Mouse (Mus musculus): ENCODE measurements at regions not wholly inside any gene's neighbourhood (a gene's known extent, or its start where the extent isn't known, plus 50 kb on each side); places are given as distances from the start of the nearest gene placed in this dataset.
A peak's percentile ranks its signal among the peaks of the same experiment; 100 is the strongest.

GRCm38 (mm10) chr6:91592651-91593050 is 76.9 kb downstream of the Lsm3 start:
- no peaks in the 10 kb centered on the region for H3K27me3 ChIP-seq (replicated peaks; ENCODE audit: control insufficient read depth, insufficient read depth, low read length)
- H3K4me3 ChIP-seq (ENCODE audit: low read depth, low read length) = no peak overlapping the region
- no peak overlapping the region for H3K9ac ChIP-seq (ENCODE audit: low read depth, low read length)
- no peaks in the 10 kb centered on the region for H3K9me3 ChIP-seq (ENCODE audit: control insufficient read depth)
- WGBS = 54% methylated on average over 2 of the region's 2 CpGs
- no peaks in the 10 kb centered on the region for H3K36me3 ChIP-seq (ENCODE audit: control insufficient read depth, insufficient read depth)
- no peak overlapping the region for H3K4me2 ChIP-seq (replicated peaks; ENCODE audit: low read depth)
- no peaks in the 10 kb centered on the region for H3K4me1 ChIP-seq (replicated peaks; ENCODE audit: control insufficient read depth, insufficient read depth, low read length)
- no peak for ATAC-seq
- TF ChIP-seq CTCF (IDR thresholded peaks at IDR 0.05; ENCODE audit: low read depth) = no peak
- H3K27ac ChIP-seq (ENCODE audit: low read depth, low read length) = no peak overlapping the region

DNA sequence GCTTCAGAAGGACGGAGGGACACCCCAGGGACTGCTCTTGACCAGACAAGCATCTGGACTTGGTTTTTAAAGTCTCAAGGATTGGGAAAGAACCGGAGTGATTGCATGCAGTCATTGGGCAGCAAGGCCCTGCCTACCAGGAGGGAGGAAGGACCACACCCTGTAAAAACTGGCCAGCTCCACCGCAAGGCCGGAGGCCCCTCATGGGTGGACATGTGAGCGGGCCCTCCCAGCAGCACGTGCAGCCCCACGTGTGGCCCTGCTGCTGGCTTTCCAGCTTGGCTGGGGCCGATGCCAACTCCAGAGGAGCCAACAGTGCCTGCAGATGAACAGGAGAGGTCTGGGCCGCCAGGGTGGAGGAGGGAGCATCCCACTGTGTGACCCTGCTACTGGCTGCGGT is 83.2 kb downstream of the Lsm3 start:
- H3K9me3 ChIP-seq (ENCODE audit: control insufficient read depth) = no peaks in the 10 kb centered on the region
- no peak overlapping the region for H3K9ac ChIP-seq (ENCODE audit: low read depth, low read length)
- peak; percentile 68 for ATAC-seq
- H3K4me3 ChIP-seq (ENCODE audit: low read depth, low read length) = no peak overlapping the region
- TF ChIP-seq CTCF (IDR thresholded peaks at IDR 0.05; ENCODE audit: low read depth) = no peak
- H3K27ac ChIP-seq (ENCODE audit: low read depth, low read length) = no peak overlapping the region
- WGBS = 46% methylated on average over 10 of the region's 10 CpGs
- H3K4me2 ChIP-seq (replicated peaks; ENCODE audit: low read depth) = no peak overlapping the region; the same call in 1 of the 2 replicates
- no peaks in the 10 kb centered on the region for H3K4me1 ChIP-seq (replicated peaks; ENCODE audit: control insufficient read depth, insufficient read depth, low read length)
- no peaks in the 10 kb centered on the region for H3K36me3 ChIP-seq (ENCODE audit: control insufficient read depth, insufficient read depth)
- no peaks in the 10 kb centered on the region for H3K27me3 ChIP-seq (replicated peaks; ENCODE audit: control insufficient read depth, insufficient read depth, low read length)

- no peaks in the 10 kb centered on the region for H3K36me3 ChIP-seq (ENCODE audit: control insufficient read depth, insufficient read depth)
- H3K4me3 ChIP-seq (ENCODE audit: low read depth, low read length) = no peak overlapping the region
- no peak for TF ChIP-seq CTCF (IDR thresholded peaks at IDR 0.05; ENCODE audit: low read depth)
- ATAC-seq = no peak
- 89% methylated on average over 3 of the region's 3 CpGs for WGBS
- no peak overlapping the region for H3K27ac ChIP-seq (ENCODE audit: low read depth, low read length)
- H3K27me3 ChIP-seq (replicated peaks; ENCODE audit: control insufficient read depth, insufficient read depth, low read length) = no peaks in the 10 kb centered on the region
- no peaks in the 10 kb centered on the region for H3K4me1 ChIP-seq (replicated peaks; ENCODE audit: control insufficient read depth, insufficient read depth, low read length)
- no peak overlapping the region for H3K9ac ChIP-seq (ENCODE audit: low read depth, low read length)
- H3K9me3 ChIP-seq (ENCODE audit: control insufficient read depth) = no peaks in the 10 kb centered on the region
- H3K4me2 ChIP-seq (replicated peaks; ENCODE audit: low read depth) = no peak overlapping the region
These were observed 83.7 kb upstream of the Slc6a6 start for GRCm38 (mm10) chr6:91600116-91600515.

GRCm38 (mm10) chr6:91606634-91607215 is 77.1 kb upstream of the Slc6a6 start:
- no peak for TF ChIP-seq CTCF (IDR thresholded peaks at IDR 0.05; ENCODE audit: low read depth)
- Histone ChIP-seq H3K4me1 (replicated peaks; ENCODE audit: control insufficient read depth, insufficient read depth, low read length) (no peaks in the 10 kb centered on the region), H3K4me2 (replicated peaks; ENCODE audit: low read depth) (no peak overlapping the region), H3K9ac (ENCODE audit: low read depth, low read length) (no peak overlapping the region), H3K9me3 (ENCODE audit: control insufficient read depth) (no peaks in the 10 kb centered on the region), H3K36me3 (ENCODE audit: control insufficient read depth, insufficient read depth) (no peaks in the 10 kb centered on the region), H3K4me3 (ENCODE audit: low read depth, low read length) (no peak overlapping the region), H3K27ac (ENCODE audit: low read depth, low read length) (no peak overlapping the region), H3K27me3 (replicated peaks; ENCODE audit: control insufficient read depth, insufficient read depth, low read length) (no peaks in the 10 kb centered on the region)
- no peak for ATAC-seq
- 90% methylated on average over 10 of the region's 10 CpGs for WGBS

- 75% methylated on average over 12 of the region's 12 CpGs for WGBS
- no peak for TF ChIP-seq CTCF (IDR thresholded peaks at IDR 0.05; ENCODE audit: low read depth)
- no peaks in the 10 kb centered on the region for H3K4me1 ChIP-seq (replicated peaks; ENCODE audit: control insufficient read depth, insufficient read depth, low read length)
These were observed 76.1 kb upstream of the Slc6a6 start for GRCm38 (mm10) chr6:91607613-91608272.

DNA sequence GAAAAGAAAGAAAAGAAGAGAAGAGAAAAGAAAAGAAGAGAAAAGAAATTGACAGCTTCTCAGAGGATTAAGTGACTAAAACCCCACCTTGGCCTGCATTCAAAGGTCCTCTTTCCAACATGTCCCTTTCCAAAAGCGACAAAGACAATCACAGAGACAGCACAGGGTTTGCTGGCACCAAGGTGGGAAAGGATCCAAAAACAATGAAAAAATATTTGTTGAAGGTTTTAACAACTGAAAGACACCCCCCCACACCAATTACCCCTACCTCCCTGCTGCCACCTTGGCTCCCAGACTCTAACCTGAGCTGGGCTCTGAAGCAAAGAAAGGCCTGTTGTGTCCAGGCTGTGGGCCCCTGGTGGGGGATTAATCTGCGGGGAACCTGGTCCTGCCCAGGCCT is 74.2 kb upstream of the Slc6a6 start:
- H3K36me3 ChIP-seq (ENCODE audit: control insufficient read depth, insufficient read depth) = no peaks in the 10 kb centered on the region
- TF ChIP-seq CTCF (IDR thresholded peaks at IDR 0.05; ENCODE audit: low read depth) = no peak
- H3K9ac ChIP-seq (ENCODE audit: low read depth, low read length) = no peak overlapping the region
- H3K27me3 ChIP-seq (replicated peaks; ENCODE audit: control insufficient read depth, insufficient read depth, low read length) = no peaks in the 10 kb centered on the region
- H3K9me3 ChIP-seq (ENCODE audit: control insufficient read depth) = no peaks in the 10 kb centered on the region
- H3K4me3 ChIP-seq (ENCODE audit: low read depth, low read length) = no peak overlapping the region
- no peak overlapping the region for H3K27ac ChIP-seq (ENCODE audit: low read depth, low read length)
- no peaks in the 10 kb centered on the region for H3K4me1 ChIP-seq (replicated peaks; ENCODE audit: control insufficient read depth, insufficient read depth, low read length)
- no peak overlapping the region for H3K4me2 ChIP-seq (replicated peaks; ENCODE audit: low read depth)
- WGBS = 73% methylated on average over 2 of the region's 2 CpGs
- no peak for ATAC-seq

More at GRCm38 (mm10) chr6:91607613-91608272, 76.1 kb upstream of the Slc6a6 start:
- no peaks in the 10 kb centered on the region for H3K36me3 ChIP-seq (ENCODE audit: control insufficient read depth, insufficient read depth)
- H3K27me3 ChIP-seq (replicated peaks; ENCODE audit: control insufficient read depth, insufficient read depth, low read length) = no peaks in the 10 kb centered on the region
- H3K4me3 ChIP-seq (ENCODE audit: low read depth, low read length) = no peak overlapping the region
- no peak overlapping the region for H3K9ac ChIP-seq (ENCODE audit: low read depth, low read length)
- no peak for ATAC-seq
- no peaks in the 10 kb centered on the region for H3K9me3 ChIP-seq (ENCODE audit: control insufficient read depth)
- no peak overlapping the region for H3K27ac ChIP-seq (ENCODE audit: low read depth, low read length)
- no peak overlapping the region for H3K4me2 ChIP-seq (replicated peaks; ENCODE audit: low read depth)
